Mouse (Mus musculus) thymus, adult 2 months (tissue): ENCODE data around the gene Zfp867.

ENCODE experiments used
- CTCF ChIP-seq: fragments of 200-500 bp; IDR thresholded peaks from 2 replicates; pipeline ENCODE4 v1.5.1; 2012; ENCODE audit warnings: mild to moderate bottlenecking, control low read depth, low read length, moderate library complexity, borderline replicate concordance; ENCODE audit not compliant: control insufficient read depth, poor library complexity, insufficient read depth; ENCODE audit errors: extremely low read depth
- POLR2A ChIP-seq: fragments of 200-500 bp; IDR thresholded peaks from 2 replicates; pipeline ENCODE4 v1.6.1; 2012; ENCODE audit warnings: mild to moderate bottlenecking, low read length, control low read depth, moderate library complexity; ENCODE audit not compliant: control insufficient read depth, poor library complexity, insufficient read depth; ENCODE audit errors: extremely low read depth

DNA sequence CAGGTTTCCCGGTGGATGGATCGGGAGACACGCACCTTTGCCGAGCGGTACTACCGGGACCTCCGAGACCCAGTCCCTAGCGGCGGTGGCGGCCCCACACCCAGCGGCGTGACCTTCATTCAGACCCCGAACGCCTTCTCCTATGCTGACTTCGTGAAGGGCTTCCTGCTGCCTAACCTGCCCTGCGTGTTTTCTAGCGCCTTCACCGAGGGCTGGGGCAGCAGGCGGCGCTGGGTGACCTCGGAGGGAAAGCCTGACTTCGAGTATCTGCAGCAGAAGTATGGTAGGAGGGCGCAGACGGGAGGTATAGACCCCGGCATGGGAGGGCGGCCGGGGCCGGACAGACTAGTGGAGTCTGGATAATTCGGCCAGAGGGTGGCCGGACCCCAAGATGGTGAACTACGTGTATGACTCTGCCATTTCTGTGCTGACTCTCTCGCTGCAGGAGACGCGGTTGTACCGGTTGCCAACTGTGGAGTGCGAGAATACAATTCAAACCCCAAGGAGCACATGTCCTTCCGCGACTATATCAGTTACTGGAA, 22.0 kb downstream of the Zfp867 start:
- TF ChIP-seq CTCF = no peak
- no peak for TF ChIP-seq POLR2A
